Mouse (Mus musculus): ENCODE data around the gene Lamtor3. TPM values are rescaled to one million over a fixed set of nuclear protein-coding genes. Genes with fewer than 3 reads are reported as not detected.

The Lamtor3 gene
- 39.0 and 45.9 TPM in 2 replicates for polyA plus RNA-seq (2012; rRNA removed)

DNA sequence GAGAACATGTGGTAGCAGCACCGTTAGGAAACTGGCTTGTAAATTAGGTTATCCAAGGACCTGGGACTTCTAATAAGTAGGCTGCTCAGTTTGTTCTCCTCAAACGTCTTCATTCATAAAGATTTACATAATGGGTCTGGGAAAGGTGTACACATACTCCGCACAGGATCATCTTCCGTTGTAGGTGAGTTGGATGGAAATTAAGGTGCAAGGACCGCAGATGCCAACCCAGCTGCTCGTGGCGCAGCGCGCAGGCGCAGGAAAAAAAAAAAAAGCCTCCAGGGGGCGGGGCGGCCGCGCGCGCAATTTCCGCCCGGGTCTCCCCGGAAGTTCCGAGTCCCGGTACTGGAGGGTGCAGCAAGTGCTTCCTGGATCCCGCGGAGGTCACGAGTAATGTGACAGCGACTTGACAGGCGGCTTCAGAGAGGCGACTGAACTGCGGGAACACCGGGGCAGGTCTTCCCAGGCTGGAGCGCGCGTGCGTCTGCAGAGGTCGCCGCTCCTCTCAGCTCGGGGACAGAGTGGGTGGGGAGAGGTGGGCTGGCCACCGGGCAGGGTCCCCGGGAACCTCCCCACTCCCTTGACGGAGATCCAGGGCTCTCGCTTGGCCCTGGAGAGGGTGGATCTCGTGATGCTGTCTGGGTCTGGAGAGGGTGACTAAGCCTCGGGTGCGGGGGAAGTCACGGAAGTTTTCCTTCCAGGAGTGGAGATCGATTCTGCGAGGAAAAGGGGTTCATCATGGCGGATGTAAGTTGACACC is at the start of gene Lamtor3:
Gene Lamtor3 (plus strand): TSS at position 335 of the 760 bp plus-strand sequence.
- peaks cover 4% of the 10 kb centered on the region for H3K4me1 ChIP-seq (replicated peaks; ENCODE audit: control insufficient read depth, insufficient read depth, low read length)
- peak within 1 kb of the TSS; percentile 78 for H3K4me3 ChIP-seq (ENCODE audit: control insufficient read depth, insufficient read depth, low read length)
- TF ChIP-seq CTCF (IDR thresholded peaks at IDR 0.05; ENCODE audit: borderline replicate concordance, control insufficient read depth, extremely low read depth, insufficient read depth, low read length, poor library complexity) (0 out of 2 replicates have a peak, but pooled peaks have one; percentile 25), POLR2A (IDR thresholded peaks at IDR 0.05; ENCODE audit: control insufficient read depth, extremely low read depth, insufficient read depth, low read length, poor library complexity) (peak; percentile 51; the same call in 1 of the 2 replicates)
- 0 out of 2 replicates have a peak, but pooled peaks cover 6% of the 10 kb centered on the region for H3K36me3 ChIP-seq (ENCODE audit: control insufficient read depth, insufficient read depth, low read length)
- no peaks in the 10 kb centered on the region for H3K27me3 ChIP-seq (ENCODE audit: control insufficient read depth, insufficient read depth, low read length)
- DNase-seq, result peak; percentile 82
- WGBS, result 1% methylated on average over 47 of the region's 47 CpGs
- peak within 1 kb of the TSS; percentile 45 for H3K27ac ChIP-seq (ENCODE audit: control insufficient read depth, insufficient read depth, low read length)

DNA sequence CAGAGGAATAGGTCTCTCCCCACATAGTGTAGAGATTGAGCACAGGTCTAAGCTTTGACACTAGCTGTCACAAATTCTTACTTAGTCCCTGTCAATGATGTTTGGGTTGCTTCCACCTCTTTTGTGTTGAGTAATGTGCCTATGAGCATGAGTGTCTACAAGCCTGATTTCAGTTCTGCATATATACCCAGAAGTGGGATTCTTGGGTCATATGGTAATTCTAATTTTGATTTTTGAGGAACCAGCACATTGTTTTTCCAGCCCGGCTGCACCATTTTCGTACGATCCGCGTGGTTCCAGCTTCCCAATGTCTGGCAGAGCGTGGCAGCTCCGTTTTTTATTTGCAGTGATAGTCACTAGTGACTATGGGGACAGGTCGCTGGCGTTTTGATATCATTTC is 48.9 kb upstream of the Lamtor3 start:
- no peak for DNase-seq
- Histone ChIP-seq H3K4me1 (replicated peaks; ENCODE audit: control insufficient read depth, insufficient read depth, low read length) (peaks cover 6% of the 10 kb centered on the region; the same call in 1 of the 2 replicates), H3K4me3 (ENCODE audit: control insufficient read depth, insufficient read depth, low read length) (no peak overlapping the region), H3K36me3 (ENCODE audit: control insufficient read depth, insufficient read depth, low read length) (no peaks in the 10 kb centered on the region), H3K27me3 (ENCODE audit: control insufficient read depth, insufficient read depth, low read length) (no peaks in the 10 kb centered on the region), H3K27ac (ENCODE audit: control insufficient read depth, insufficient read depth, low read length) (no peak overlapping the region)
- 96% methylated on average over 9 of the region's 9 CpGs for WGBS
- no peak for TF ChIP-seq POLR2A (IDR thresholded peaks at IDR 0.05; ENCODE audit: control insufficient read depth, extremely low read depth, insufficient read depth, low read length, poor library complexity)
- no peak for TF ChIP-seq CTCF (IDR thresholded peaks at IDR 0.05; ENCODE audit: borderline replicate concordance, control insufficient read depth, extremely low read depth, insufficient read depth, low read length, poor library complexity)

GRCm38 (mm10) chr3:137879313-137879712 is 39.0 kb upstream of the Lamtor3 start:
- DNase-seq, result no peak
- no peak for TF ChIP-seq POLR2A (IDR thresholded peaks at IDR 0.05; ENCODE audit: control insufficient read depth, extremely low read depth, insufficient read depth, low read length, poor library complexity)
- no peak for TF ChIP-seq CTCF (IDR thresholded peaks at IDR 0.05; ENCODE audit: borderline replicate concordance, control insufficient read depth, extremely low read depth, insufficient read depth, low read length, poor library complexity)
- no peaks in the 10 kb centered on the region for H3K4me1 ChIP-seq (replicated peaks; ENCODE audit: control insufficient read depth, insufficient read depth, low read length)
- H3K27me3 ChIP-seq (ENCODE audit: control insufficient read depth, insufficient read depth, low read length), result no peaks in the 10 kb centered on the region
- no peaks in the 10 kb centered on the region for H3K36me3 ChIP-seq (ENCODE audit: control insufficient read depth, insufficient read depth, low read length)
- no peak overlapping the region for H3K4me3 ChIP-seq (ENCODE audit: control insufficient read depth, insufficient read depth, low read length)
- 36% methylated on average over 3 of the region's 3 CpGs for WGBS
- no peak overlapping the region for H3K27ac ChIP-seq (ENCODE audit: control insufficient read depth, insufficient read depth, low read length)

DNA sequence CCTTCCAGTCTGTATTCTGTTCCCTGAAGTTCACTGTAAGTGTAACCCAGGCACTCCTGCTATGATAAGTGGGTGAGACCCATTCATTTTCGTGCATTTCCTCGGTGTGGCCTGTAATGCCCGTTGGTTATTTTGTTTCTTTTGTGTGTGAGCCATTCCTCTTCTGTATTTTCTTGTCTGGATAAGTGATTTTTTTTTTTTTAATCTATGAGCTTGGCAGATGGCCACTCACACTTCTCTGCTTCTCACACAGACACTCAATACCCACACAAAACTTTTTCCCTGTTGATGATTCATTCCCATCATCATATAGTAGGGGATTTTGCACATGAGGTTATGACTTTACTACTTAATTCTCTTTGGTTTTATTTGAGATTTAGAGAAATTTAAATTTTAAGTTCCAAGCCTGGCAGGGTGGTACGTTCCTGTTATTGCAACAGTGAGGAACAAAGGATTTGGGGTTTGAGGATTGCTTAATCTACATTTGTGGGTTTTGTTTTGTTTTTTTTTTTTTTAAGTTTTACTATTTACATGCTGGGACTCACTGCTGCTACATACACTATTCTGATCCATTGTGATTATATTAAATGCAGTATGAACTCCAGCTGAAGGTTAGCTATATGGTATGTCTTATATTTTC is 38.1 kb upstream of the Lamtor3 start:
- TF ChIP-seq CTCF (IDR thresholded peaks at IDR 0.05; ENCODE audit: borderline replicate concordance, control insufficient read depth, extremely low read depth, insufficient read depth, low read length, poor library complexity) (no peak), POLR2A (IDR thresholded peaks at IDR 0.05; ENCODE audit: control insufficient read depth, extremely low read depth, insufficient read depth, low read length, poor library complexity) (no peak)
- Histone ChIP-seq H3K27me3 (ENCODE audit: control insufficient read depth, insufficient read depth, low read length) (no peaks in the 10 kb centered on the region), H3K4me1 (replicated peaks; ENCODE audit: control insufficient read depth, insufficient read depth, low read length) (no peaks in the 10 kb centered on the region), H3K4me3 (ENCODE audit: control insufficient read depth, insufficient read depth, low read length) (no peak overlapping the region), H3K27ac (ENCODE audit: control insufficient read depth, insufficient read depth, low read length) (no peak overlapping the region), H3K36me3 (ENCODE audit: control insufficient read depth, insufficient read depth, low read length) (no peaks in the 10 kb centered on the region)
- 80% methylated on average over 4 of the region's 4 CpGs for WGBS
- no peak for DNase-seq

- no peak for TF ChIP-seq POLR2A (IDR thresholded peaks at IDR 0.05; ENCODE audit: control insufficient read depth, extremely low read depth, insufficient read depth, low read length, poor library complexity)
- TF ChIP-seq CTCF (IDR thresholded peaks at IDR 0.05; ENCODE audit: borderline replicate concordance, control insufficient read depth, extremely low read depth, insufficient read depth, low read length, poor library complexity), result no peak
- Histone ChIP-seq H3K36me3 (ENCODE audit: control insufficient read depth, insufficient read depth, low read length) (no peaks in the 10 kb centered on the region), H3K4me1 (replicated peaks; ENCODE audit: control insufficient read depth, insufficient read depth, low read length) (no peaks in the 10 kb centered on the region), H3K27me3 (ENCODE audit: control insufficient read depth, insufficient read depth, low read length) (no peaks in the 10 kb centered on the region), H3K4me3 (ENCODE audit: control insufficient read depth, insufficient read depth, low read length) (no peak overlapping the region), H3K27ac (ENCODE audit: control insufficient read depth, insufficient read depth, low read length) (no peak overlapping the region)
- 98% methylated on average over 5 of the region's 5 CpGs for WGBS
- DNase-seq, result no peak
Observed at GRCm38 (mm10) chr3:137881093-137881492, 37.2 kb upstream of the Lamtor3 start.

DNA sequence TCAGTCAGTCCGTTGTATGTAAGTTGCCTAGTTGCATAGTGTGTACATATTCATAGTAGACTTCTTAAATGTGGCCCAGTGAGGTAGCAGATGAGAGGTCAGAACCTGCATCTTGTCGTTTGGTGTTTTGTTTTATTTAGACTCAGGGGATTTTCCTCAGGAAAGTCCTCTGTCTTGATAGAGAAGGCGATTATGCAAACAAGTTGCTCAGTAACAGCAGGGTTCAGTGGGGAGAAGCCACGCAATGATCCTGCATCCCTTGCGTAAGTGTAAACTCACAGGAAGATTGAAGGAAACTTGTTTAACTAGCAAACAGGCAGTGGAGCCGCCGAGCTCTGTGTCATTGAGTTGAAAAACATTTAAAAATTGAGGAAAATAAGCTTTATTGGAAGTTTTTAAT is 30.3 kb upstream of the Lamtor3 start:
- WGBS, result 93% methylated on average over 7 of the region's 7 CpGs
- Histone ChIP-seq H3K36me3 (ENCODE audit: control insufficient read depth, insufficient read depth, low read length) (no peaks in the 10 kb centered on the region), H3K4me1 (replicated peaks; ENCODE audit: control insufficient read depth, insufficient read depth, low read length) (no peaks in the 10 kb centered on the region), H3K4me3 (ENCODE audit: control insufficient read depth, insufficient read depth, low read length) (no peak overlapping the region), H3K27me3 (ENCODE audit: control insufficient read depth, insufficient read depth, low read length) (no peaks in the 10 kb centered on the region), H3K27ac (ENCODE audit: control insufficient read depth, insufficient read depth, low read length) (no peak overlapping the region)
- DNase-seq, result no peak
- TF ChIP-seq POLR2A (IDR thresholded peaks at IDR 0.05; ENCODE audit: control insufficient read depth, extremely low read depth, insufficient read depth, low read length, poor library complexity), result no peak
- no peak for TF ChIP-seq CTCF (IDR thresholded peaks at IDR 0.05; ENCODE audit: borderline replicate concordance, control insufficient read depth, extremely low read depth, insufficient read depth, low read length, poor library complexity)

All from thymus, adult 2 months (tissue).